Mouse (Mus musculus) cortical plate, adult 2 months (tissue): ENCODE measurements around the gene Zc3h13. TPM values are rescaled to one million over a fixed set of nuclear protein-coding genes. Genes with fewer than 3 reads are reported as not detected.

ENCODE experiments used
- H3K27ac ChIP-seq: fragments of 200-500 bp; 2 replicates; pipeline ENCODE4 v1.5.1; 2012; ENCODE audit warnings: low read length, control low read depth, inconsistent platforms; ENCODE audit not compliant: insufficient read depth
- H3K4me1 ChIP-seq: fragments of 200-500 bp; 2 replicates; pipeline ENCODE4 v1.6.1; 2011; ENCODE audit warnings: low read length; ENCODE audit not compliant: control insufficient read depth, insufficient read depth
- H3K4me3 ChIP-seq: fragments of 200-500 bp; 2 replicates; pipeline ENCODE4 v1.5.1; 2011; ENCODE audit warnings: mild to moderate bottlenecking, low read length, control low read depth; ENCODE audit not compliant: insufficient read depth
- CTCF ChIP-seq: fragments of 200-500 bp; IDR thresholded peaks from 2 replicates; pipeline ENCODE4 v1.5.1; 2011; ENCODE audit warnings: mild to moderate bottlenecking, control low read depth, low read length; ENCODE audit not compliant: insufficient read depth; ENCODE audit errors: extremely low read depth
- POLR2A ChIP-seq: fragments of 200-500 bp; IDR thresholded peaks from 2 replicates; pipeline ENCODE4 v1.6.1; 2011; ENCODE audit warnings: mild to moderate bottlenecking, low read length, control low read depth; ENCODE audit not compliant: insufficient read depth; ENCODE audit errors: extremely low read depth
- polyA plus RNA-seq: library from polyadenylated mRNA; depleted of rRNA; stranded (reverse); fragments of >200 nt; gene quantifications from 2 replicates; pipeline ENCODE4 v1.2.3, GENCODE M21; 2012

Zc3h13 gene
- polyA plus RNA-seq, 1 experiment = 32.1 TPM

DNA sequence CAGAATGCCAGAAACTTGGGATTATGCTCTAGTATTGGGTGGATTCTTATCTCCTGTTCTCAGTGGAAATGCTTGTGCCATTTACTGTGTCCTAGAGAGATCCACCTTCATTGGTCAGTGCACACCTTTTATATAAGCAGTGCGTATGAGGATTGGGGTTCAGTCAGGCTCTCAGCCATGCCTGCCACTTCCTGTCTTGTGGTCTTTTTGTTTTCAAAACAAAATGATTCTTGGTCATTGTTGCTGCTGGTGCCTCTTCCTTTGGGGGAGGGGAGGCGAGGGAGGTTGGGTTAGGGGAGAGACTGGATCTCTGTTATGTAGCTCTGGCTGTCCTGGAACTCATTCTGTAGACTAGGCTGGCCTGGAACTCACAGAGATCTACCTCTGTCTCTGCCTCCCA lies 34.6 kb downstream of the Zc3h13 start:
- TF ChIP-seq CTCF (no peak), POLR2A (no peak)
- Histone ChIP-seq H3K27ac (no peak overlapping the region), H3K4me3 (no peak overlapping the region), H3K4me1 (no peaks in the 10 kb centered on the region)

DNA sequence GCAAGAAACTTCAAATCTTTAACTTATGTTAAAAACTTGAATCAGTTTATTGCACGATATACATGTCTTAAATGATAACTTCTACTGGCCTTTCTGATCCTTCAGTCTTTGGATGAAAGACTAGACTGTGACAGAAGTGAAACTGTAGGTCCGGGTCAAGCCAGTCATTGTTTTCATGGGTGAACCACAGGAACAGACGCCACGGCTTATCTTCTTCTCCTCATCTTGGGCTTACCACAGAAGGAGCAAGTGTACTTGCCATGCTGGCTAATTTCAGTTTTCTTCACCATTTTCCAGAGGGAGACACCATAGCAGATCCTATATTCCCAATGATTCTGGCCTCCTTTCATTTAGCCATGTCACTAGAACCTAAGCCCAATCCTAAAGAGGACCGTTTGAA lies 36.1 kb downstream of the Zc3h13 start:
- TF ChIP-seq POLR2A (no peak), CTCF (no peak)
- H3K27ac ChIP-seq = no peak overlapping the region
- H3K4me3 ChIP-seq = no peak overlapping the region
- H3K4me1 ChIP-seq = no peaks in the 10 kb centered on the region

DNA sequence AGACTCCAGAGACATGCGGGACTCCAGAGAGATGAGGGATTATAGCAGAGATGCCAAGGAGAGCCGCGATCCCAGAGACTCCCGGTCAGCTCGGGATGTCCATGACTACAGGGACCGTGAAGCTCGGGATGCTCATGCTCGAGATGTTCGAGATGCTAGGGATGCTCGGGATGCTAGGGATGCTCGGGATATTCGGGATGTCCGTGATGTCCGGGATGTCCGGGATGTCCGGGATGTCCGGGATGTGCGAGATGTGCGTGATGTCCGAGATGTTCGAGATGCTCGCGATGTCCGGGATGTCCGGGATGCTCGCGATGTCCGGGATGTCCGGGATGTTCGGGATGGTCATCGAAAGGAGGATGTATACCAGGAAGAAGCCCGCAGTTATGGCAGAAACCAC lies 39.2 kb downstream of the Zc3h13 start:
- H3K4me3 ChIP-seq = no peak overlapping the region
- no peak for TF ChIP-seq CTCF
- TF ChIP-seq POLR2A = no peak
- no peak overlapping the region for H3K27ac ChIP-seq
- H3K4me1 ChIP-seq = no peaks in the 10 kb centered on the region

GRCm38 (mm10) chr14:75328062-75328461 lies 43.9 kb downstream of the Zc3h13 start:
- TF ChIP-seq CTCF = no peak
- TF ChIP-seq POLR2A = no peak
- H3K4me1 ChIP-seq = no peaks in the 10 kb centered on the region
- H3K4me3 ChIP-seq = no peak overlapping the region
- H3K27ac ChIP-seq = no peak overlapping the region

DNA sequence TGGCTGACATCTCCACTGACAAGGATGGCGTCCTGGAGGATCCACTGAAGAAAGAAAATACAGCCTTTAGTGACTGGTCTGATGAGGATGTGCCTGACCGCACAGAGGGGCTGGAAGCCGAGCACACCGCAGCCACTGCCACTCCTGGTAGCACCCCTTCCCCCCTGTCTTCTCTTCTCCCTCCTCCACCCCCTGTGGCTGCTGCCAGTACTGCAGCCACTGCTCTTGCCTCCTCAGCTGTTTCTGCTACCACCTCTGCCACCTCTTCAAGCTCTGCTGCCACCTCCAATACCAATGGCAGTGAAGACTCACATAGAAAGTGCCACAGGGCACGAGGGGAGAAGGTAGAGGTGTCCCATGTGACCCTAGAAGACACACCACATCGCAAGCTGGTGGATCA lies 46.4 kb downstream of the Zc3h13 start:
- no peak overlapping the region for H3K27ac ChIP-seq
- H3K4me1 ChIP-seq = no peaks in the 10 kb centered on the region
- H3K4me3 ChIP-seq = no peak overlapping the region
- TF ChIP-seq CTCF (peak; percentile 30), POLR2A (no peak)

DNA sequence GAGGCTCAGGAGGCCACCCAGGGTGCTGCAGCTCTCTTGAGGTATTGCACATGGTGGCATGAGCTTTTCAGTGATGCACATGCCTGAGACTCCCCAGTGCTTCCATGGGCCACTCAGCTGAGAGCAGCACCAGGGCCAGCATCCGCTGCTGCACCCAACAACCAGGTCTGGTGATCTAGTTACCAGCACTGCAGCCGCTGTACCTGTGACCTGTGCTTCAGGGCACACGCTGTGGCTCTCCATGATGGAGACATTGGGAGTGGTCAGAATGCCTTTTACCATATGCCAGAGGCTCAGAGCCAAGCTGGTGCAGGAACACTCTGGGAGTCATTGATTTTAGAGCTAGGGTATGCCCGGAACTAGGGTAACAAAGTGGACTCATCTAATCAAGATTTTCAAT lies 50.1 kb downstream of the Zc3h13 start:
- no peak overlapping the region for H3K4me3 ChIP-seq
- no peak overlapping the region for H3K27ac ChIP-seq
- no peak for TF ChIP-seq POLR2A
- no peak for TF ChIP-seq CTCF
- H3K4me1 ChIP-seq = no peaks in the 10 kb centered on the region

DNA sequence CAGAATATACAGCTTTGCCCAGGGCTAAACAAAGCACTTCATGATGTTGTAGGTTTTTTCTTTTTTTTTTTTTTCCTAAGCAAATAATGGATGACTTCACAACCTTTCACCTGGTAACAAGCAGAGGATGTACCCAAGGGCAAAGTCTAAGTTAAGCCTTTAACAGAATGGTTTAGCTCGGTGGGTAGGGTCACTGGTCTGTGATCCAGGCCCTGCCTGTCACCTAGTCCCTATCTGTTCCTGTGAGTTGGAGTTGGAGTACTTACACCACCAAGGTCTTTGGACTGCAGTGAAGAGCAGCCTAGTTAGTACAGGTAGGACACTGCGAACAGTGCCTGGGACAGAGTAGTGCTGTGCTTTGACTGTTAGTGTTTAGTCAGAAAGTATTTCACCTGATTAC lies 53.7 kb downstream of the Zc3h13 start:
- no peak overlapping the region for H3K4me3 ChIP-seq
- H3K27ac ChIP-seq = no peak overlapping the region
- no peak for TF ChIP-seq POLR2A
- no peak for TF ChIP-seq CTCF
- H3K4me1 ChIP-seq = no peaks in the 10 kb centered on the region

GRCm38 (mm10) chr14:75346041-75346440 lies 61.9 kb downstream of the Zc3h13 start:
- TF ChIP-seq CTCF = no peak
- no peak for TF ChIP-seq POLR2A
- Histone ChIP-seq H3K4me3 (no peak overlapping the region), H3K27ac (no peak overlapping the region), H3K4me1 (no peaks in the 10 kb centered on the region)

GRCm38 (mm10) chr14:75351626-75352025 lies 67.5 kb downstream of the Zc3h13 start:
- H3K27ac ChIP-seq = no peak overlapping the region
- no peak for TF ChIP-seq CTCF
- no peak for TF ChIP-seq POLR2A
- H3K4me1 ChIP-seq = no peaks in the 10 kb centered on the region
- no peak overlapping the region for H3K4me3 ChIP-seq

DNA sequence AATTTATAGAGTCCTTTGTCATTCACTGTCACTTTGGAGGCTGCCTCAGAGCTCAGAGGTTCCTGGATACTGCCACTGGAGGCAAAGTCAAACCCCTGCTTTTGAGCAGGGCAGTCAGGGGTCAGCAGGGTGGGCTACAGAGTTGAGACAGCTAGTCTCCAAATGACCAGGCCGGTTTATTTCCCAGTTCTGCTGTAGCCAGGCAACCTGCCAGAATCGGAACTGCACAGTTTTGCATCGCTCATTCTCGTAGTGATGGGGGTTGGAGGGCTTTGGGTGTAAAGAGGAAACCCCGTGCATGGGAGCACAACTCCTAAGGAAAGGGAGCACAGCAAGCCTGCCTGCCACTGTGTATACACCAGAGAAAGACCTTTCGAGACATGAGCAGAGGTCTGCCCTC lies 79.1 kb downstream of the Zc3h13 start:
- Histone ChIP-seq H3K4me3 (no peak overlapping the region), H3K27ac (no peak overlapping the region), H3K4me1 (no peaks in the 10 kb centered on the region)
- TF ChIP-seq CTCF = no peak
- no peak for TF ChIP-seq POLR2A
